Mouse (Mus musculus): ENCODE results near the gene Sufu. TPM values are rescaled to one million over a fixed set of nuclear protein-coding genes. Genes with fewer than 3 reads are reported as not detected.

Gene Sufu
- polyA plus RNA-seq, 1 experiment from 2014 or later, result 20.7 TPM

DNA sequence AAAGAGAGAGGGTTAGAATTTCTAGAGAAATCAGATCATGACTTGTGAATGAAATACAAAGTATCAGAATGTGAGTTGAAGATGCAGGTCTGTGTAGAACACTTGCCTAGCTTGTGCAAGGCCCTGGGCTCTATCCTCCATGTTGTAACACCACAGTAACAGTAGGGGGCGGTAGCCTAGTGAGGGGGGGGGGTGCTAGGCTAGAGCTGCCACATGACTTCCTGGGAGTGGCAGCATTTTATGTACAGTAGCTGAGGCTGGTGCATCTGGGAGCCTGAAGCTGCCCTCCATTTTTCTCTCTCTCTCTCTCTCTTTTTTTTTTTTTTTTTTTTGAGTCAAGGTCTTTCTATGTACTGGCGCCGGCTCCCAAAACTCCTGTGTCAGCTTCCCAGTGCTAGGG, 114.1 kb downstream of the Sufu start:
- peak; percentile 82 for DNase-seq (ENCODE audit: low spot score)

DNA sequence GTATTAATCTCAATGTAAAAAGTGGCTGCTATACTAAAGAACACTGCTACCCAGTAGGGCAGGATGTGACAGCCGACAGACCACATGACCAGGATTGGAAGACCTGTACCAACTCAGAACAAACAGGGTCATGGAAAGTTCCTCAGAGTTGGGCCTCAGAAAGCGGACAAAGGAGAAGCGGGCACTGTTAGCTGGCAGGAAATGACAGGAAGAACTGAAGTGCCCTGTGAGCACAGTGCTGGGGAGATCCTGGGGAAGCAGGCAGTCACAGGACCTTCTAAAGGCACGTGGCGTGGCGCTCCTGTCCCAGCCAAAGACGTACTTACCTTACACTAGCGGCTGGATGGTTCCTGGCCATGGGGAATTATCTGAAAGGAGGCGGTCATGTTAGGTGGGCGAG, 114.6 kb downstream of the Sufu start:
- DNase-seq (ENCODE audit: low spot score), result peak; percentile 40

DNA sequence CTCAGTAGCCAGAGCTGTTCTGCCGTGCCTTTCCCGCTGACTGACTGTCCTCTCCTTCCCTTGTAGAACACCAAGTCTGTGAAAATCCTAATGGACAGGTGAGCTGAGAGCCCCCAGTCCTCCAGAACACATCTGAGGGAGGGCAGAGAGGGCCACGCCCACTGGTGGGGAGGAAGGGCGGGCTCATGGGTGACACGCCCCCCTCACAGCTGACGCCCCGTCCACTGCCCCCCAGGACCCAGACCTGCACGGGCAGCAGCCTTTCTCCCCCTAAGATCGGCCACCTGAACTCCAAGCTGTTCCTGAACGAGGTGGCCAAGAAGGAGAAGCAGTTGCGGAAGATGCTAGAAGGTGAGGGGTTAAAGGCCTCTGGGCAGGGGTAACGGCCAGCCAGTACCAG, 117.7 kb downstream of the Sufu start:
- no peak for DNase-seq (ENCODE audit: low spot score)

DNA sequence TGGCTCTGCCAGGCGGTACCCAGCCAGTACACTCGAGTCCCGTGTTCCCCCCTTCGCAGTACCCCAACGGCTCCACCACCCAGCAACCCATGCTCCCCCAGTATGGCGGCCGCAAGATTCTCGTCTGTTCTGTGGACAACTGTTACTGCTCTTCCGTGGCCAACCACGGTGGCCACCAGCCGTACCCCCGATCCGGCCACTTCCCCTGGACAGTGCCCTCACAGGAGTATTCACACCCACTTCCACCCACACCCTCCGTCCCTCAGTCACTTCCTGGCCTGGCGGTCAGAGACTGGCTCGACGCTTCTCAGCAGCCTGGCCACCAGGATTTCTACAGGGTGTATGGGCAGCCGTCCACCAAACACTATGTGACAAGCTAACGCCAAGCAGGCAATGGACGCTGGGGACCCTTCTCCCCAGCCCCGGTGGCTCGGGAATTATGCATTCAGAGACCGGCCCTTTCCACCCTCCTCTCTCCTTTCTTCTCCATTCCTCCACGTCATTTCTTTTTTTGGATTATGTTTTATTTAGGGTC, 118.7 kb downstream of the Sufu start:
- DNase-seq (ENCODE audit: low spot score), result no peak

DNA sequence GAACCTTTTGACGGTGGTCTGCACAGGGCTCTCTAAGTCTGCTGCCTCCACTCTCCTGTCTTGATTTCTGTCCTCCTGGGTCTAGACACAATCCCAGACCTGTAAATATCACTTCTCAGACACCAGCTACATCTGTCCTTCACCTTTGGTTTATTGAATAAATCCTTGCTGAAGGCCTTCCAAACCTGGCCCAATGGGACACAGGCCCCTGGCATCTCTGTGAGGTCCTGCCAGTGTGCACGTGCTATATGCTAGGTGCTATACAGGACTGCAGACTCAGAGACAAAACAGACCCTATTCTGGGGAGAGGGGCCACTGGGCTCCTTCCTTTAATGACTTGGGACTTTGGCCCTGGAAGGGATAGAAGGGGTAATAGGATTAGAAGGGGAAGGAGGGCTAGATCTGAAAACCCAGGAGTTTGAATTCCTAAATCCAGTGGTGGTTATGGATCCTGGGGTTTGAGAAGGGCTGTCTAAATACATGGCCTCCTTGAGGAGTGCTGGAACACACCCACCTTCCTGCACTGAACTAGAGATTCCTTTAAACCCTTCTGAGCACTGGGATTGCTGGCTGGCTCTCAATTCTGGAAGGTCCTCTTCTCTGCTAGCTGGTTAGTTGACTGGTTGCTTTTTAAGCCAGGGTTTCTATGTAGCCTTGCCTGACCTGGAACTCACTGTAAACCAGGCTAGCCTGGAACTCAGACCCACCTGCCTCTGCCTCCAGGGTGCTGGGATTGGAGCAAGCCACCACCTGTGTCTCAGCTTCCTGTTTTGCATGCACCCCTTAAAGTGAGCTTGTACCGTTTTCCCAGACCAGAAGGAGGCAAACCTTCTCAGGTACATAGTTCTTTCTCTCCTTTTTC, 120.2 kb downstream of the Sufu start:
- peak; percentile 57 for DNase-seq (ENCODE audit: low spot score)

DNA sequence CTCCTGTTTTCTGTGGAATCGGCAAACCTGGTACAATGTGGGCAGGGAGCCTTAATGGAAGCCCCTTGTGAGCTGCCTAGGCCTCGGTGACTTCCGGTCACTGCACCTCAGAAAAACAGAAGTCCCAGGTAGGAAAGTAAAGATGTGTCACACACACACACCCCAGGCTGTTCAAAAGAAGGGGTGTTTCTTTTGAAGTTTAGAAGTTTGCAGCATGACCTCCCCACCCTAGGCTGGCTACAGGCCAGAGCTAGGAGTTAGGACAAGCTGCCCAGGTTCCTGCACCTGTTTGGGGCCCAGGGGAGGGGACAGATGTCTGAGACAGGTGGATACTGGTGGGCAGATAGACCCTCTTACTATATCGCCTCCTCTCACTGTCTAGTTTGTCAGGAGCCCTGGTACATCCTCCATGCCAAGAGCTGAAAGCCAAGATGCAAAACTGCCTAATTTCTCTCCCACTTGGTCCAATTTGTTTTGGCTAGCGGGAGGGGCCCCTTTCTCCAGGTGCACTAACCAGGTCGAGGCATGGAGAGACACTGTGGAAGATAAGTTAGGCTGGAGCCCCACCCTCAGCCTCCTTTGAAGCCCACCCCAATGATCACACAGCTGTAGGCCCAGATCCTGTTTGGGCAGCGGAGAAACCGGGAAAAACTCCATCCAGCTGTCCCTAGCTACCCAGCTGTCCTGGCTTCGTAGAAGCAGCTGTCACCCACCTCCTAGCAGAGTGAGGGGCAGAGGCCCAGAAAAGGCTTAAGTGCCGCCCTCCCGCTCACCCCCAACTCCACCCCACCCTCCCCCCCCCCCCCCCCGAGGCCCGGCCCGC, 121.0 kb downstream of the Sufu start:
- peak; percentile 49 for DNase-seq (ENCODE audit: low spot score)

DNA sequence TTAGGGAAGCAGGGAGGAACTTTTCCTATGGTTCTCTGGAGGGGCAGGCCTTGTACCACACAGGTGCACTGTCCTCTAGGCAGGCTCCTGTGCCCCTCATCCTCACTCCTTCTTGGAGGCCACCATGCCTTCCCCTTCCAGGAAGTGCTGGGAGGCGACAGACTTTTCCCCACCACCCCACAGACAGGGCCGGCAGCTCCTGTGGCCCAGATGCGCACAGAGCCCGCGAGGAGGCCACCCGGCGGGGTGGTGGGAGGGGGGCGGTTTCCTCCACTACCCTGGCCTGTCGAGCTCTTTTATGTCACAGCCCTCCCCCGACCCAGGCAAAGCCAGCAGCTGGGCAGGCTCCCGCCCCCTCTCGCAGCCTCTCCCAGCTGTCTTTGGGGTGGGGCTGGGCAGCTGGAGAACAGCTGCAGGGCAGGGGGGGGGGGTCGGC, 121.7 kb downstream of the Sufu start:
- DNase-seq (ENCODE audit: low spot score), result peak; percentile 89

DNA sequence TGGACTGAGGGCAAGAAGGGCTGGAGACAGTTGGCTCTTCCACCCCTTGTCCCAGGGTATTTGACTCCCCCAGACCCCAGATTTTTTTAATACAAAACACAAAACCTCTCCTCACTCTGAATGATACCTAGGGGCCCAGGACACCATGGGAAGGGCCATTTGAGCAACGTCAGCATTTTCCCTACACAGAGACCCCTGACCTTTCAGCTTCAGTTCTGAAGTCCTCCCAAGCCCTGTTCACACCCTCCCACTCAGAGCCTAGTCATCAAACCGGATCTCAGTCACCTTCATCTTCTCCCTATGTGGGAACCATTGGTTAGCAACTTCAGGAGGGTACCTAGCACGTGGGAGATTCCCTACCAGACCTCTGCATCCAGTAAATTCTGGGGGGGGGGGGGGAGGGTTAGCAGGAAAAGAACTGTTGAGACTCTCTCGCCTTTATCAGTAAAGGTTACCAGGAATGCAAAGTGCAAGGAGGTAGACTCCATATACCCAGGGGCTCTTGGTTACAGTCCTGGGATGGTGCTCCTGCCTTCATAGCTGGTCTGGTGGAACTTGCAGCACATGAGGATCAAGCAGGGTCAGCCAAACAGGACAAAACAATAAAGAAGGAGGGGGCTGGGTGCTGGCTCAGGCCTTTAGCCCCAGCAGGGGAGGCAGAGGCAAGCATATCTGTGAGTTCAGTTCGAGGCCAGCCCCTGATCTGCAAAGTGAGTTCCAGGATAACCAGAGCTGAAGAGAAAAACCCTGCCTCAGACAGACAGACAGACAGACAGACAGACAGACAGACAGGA, 122.3 kb downstream of the Sufu start:
- DNase-seq (ENCODE audit: low spot score), result no peak

DNA sequence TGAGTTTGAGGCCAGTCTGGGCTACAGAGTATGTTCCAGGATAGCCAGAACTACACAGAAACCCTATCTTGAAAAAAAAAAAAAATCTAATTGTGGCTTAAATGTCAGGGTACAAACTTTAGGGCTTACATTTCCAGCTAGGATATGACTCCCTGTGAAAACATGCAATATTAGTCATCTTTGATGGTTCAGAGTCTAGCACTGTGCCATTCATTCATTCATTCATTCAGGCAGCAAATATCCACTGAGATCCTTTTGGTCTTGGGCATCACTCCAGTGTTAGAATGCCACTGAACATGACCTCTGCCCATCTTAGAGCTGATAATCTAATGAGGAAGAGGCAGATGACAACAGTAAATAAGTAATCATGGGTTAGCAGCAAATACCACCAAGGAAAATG, 125.0 kb downstream of the Sufu start:
- DNase-seq (ENCODE audit: low spot score), result no peak

DNA sequence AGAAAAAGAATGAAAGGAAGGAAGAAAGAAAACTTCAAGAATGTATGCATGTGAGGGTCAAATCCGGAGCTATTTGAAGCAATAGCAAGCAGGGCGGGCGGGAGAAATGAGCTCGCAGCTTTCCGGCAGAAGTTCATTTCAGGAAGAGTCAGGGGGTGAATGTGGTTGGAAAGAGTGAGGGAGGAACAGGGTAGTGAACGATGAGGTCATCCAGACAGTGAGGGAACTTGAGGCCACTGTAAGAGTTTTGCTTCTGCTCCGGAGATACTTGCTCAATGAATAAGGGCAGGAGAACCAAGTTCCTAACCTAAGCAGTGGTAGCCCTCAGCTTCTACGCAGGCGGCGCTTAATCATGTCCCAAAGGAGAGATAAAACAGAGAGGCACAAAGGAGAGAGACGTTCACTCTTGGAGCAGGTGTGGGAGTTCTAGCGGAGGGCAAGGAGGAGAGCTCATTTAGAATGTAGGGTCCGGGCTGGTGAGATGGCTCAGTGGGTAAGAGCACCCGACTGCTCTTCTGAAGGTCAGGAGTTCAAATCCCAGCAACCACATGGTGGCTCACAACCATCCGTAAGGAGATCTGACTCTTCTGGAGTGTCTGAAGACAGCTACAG, 125.8 kb downstream of the Sufu start:
- no peak for DNase-seq (ENCODE audit: low spot score)

DNA sequence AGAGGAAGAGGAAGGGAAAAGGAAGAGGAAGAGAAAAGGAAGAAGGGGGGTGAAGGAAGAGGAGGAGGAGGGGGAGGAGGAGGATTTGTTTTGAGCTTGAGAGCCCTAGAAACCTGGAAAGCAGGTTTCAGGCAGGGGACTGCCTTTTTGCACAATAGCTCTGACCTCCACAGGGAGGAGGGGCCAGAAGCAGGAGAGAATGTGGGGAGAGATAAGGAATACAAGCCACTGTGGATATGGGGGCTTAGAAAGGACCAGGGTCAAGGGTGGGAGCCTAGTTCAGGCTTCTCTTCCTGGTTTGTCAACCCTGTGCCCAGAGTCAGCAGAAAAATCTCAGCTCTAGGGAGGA, 126.4 kb downstream of the Sufu start:
- no peak for DNase-seq (ENCODE audit: low spot score)

DNA sequence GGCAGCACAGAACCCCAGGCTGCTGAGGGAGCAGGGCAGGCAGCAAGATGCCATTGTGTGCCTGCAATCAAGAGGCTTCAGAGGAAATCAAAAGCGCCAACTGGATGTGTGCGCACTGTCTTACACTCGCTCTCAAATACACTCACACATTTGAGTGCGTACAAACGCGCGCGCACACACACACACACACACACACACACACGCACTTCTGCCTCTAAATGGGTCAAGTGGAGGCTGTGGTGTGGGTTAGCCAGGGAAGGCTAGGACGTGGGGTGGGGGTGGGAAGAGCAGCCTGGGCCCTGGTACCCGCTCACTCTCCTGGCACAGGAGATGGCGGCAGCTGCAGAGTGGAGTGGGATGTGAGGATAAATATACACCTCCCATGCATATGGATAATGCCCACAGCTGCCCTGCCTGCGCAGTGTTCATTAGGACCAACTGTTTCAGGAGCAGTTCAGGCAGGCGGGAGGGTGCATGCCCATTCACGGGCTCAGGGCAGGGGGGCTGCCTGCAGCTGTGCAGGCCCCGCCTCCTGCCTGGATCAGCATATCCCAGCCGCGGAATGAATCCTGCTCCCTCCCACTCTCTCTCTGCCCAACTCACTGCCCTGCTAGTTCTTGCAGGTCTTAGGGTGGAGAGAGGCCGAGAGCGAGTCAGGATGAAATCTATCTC, 126.9 kb downstream of the Sufu start:
- DNase-seq (ENCODE audit: low spot score), result peak; percentile 46

DNA sequence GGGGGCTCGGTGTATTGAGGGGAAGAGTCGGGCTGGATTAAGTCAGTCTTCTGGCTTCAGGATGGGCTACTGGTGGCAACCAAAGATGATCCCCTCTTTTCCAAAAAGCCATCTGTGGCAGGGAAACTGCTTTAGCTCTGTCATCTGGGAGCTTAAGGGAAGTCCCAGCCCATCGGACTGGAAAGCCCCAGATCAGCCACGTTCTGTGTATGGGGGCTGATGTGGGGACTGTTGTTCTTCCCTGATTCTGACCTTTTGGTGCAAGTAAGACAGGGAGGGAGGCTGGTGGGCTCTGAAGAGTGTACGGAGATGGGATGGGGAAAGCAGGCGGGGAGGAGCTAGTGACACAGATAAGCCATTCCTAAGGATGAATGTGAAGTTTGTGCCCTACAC, 127.5 kb downstream of the Sufu start:
- no peak for DNase-seq (ENCODE audit: low spot score)

DNA sequence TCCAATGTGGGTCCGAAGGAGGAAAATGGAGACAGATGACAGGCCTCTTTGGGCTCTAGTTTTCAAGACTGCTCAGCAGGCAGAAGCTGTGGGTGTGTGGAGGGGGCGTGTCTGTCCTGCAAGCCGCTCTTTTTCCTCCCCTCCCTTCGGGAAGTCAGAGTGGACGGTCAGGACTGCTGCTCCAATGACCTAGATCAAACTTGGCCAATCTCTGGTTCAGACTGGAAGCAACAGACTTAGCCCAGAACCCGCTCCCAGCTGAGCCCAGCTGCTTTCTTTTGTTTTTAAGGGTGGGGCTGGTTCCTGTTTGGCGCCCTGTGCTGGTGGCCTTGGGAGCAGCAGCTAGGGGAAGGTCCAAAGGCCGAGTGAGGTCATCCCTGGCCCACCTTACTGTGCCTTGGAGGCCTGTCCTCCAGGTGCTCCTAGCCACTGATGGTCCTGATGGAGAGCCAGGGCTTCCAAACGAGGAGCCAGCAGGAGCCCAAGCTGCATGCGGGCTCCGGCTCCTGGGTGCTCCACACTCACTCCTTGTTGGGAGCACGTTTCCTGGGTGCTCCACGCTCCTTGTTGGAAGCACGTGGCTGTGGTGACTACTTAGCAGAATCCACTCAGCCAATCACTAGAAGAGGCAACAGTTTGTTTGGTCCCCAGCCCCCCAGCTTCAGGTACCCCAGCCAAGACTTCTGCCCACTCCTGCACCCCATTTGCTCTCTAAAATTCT, 128.1 kb downstream of the Sufu start:
- no peak for DNase-seq (ENCODE audit: low spot score)

DNA sequence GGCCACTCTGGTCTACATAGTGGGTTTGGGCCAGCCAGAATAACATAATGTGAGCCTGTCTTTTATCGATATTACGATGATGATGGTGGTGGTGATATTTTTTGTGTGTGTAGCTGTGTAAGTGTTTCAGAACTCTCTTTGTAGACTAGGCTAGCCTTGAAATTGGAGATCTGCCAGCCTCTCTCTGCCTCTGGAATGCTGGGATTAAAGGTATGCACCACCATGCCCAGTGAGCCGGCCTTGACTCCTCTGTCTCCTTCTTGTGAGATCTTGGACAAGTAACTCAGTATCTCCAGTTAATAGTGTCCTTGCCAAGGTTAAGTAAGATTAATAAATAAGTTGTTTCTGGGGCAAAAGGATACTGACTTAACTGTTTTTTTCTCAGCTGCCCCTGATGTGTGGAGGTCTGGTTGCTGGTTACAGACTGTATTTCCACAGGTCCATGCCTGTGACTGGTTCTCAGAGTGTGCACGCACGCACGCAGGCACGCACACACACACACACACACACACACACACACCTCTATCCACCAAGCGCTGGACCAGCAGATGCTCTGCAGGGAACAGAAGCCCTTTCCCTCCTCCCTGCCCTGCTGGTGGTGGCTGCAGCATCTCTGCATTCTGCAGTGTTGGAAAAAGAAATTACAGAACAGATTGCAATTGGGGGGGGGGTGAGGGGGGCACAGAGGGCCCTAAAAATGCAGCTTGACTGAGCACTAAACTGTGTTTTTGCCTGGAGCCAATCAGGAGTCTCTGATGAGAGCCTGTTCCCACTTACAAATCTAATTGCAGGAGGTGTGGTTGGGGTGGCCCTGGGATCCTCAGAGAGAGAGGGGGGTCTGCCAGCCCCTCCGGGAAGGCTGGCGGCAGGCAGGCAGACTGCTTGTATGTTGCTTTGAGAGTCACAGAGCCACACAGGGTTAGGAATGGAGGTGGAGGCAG, 129.3 kb downstream of the Sufu start:
- DNase-seq (ENCODE audit: low spot score), result no peak

DNA sequence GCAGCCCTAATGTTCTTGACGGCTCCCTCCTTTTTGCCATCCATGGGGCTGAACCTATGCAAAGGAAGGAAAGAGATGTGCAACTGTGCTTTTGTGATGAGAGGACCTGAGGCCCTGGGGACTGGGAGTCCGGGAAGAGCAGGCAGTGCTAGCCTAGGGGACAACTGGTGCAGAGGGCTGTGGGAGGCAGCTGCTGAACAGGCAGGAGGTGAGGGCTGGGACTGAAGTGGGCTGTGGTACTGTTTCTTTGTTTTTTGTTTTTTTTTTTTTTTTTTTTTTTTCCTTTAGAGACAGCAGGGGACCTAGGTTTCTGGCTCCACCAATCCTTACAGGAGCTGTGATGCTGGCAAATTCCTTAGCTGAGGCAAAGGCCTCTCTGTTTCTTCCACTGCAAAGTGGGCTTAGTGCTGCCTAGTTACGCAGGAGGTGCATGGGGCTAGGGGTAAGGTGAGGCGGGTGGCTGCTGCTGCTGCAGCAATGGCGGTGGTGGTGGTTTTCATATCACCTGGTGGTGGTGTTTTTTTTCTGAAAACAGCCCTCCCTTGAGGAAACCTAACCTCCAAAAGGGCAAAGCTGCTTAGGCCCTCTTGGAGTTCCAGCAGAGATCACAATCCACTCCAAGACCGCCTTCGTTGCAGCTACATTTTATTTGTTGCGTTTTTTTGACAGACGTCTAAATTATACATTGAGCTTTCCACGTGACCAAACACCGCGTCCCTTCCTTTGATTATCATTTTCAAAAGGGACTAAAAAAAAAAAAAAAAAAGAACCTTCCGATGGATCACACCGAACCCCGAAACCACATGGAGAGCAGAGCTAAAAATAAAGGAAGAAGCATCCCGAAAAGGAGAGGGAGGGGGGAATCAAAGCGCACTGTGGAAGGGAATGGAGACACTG, 131.2 kb downstream of the Sufu start:
- DNase-seq (ENCODE audit: low spot score), result peak; percentile 51

DNA sequence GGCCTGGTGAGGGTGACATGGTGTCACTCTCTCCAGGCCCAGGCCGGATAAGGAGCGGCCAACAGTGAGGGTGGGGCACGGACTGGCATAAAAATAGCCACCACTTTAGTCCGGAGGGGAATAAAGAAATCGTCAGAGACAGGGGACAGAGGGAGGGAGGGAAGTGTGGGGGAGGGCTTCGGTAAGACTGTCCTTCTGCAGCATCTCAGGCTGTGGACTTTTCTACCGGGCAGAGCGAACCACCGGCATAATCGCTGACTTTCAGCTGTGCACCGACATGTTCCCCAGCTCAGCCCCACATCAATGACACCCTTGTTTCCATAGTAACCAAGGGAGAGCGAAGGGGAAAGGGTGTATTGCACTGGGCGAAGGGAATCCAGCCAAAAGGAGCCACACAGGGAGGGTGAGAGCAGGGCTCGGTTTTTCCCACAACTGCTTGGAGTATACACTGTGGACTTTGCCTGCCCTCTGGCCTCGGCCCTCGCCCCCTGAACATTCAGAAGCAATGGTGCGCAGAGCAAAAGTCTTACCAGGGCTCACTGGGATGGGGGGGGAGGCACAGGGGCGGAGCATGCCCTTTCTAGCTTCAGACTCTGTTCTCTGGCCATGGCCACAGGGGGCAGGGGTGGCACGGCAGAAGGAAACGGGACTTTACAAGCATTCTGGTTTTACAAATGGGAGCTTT, 132.0 kb downstream of the Sufu start:
- peak; percentile 81 for DNase-seq (ENCODE audit: low spot score)

Measured in thymus, postnatal 0 days (tissue).